Mouse (Mus musculus) CH12.LX (cell line): ENCODE measurements at regions not wholly inside any gene's neighbourhood (a gene's known extent, or its start where the extent isn't known, plus 50 kb on each side); places are given as distances from the start of the nearest gene placed in this dataset.

ENCODE experiments used
- DNase-seq: peaks from one replicate; pipeline ENCODE4 v3.0.0-alpha.2; 2013; ENCODE audit errors: extremely low read depth
- H3K27ac ChIP-seq: 2 replicates; pipeline ENCODE4 v1.5.1; 2012; ENCODE audit warnings: low read depth, mild to moderate bottlenecking, control low read depth, moderate library complexity; ENCODE audit not compliant: insufficient read depth
- H3K27me3 ChIP-seq: replicated peaks from 2 replicates; pipeline ENCODE3; 2012; ENCODE audit warnings: inconsistent platforms
- H3K36me3 ChIP-seq, 2 experiments: replicated peaks in 1 of 2; 2 replicates each; pipeline versions ENCODE3 to v1.6.1; 2012; ENCODE audit warnings: inconsistent platforms in 1 of 2, low read length in 1 of 2, mild to moderate bottlenecking in 1 of 2, mixed read lengths in 1 of 2, moderate library complexity in 1 of 2; ENCODE audit not compliant: control insufficient read depth in 1 of 2, insufficient read depth in 1 of 2
- H3K4me1 ChIP-seq, 2 experiments: 2 replicates each; pipeline ENCODE4 v1.6.1; 2012; ENCODE audit warnings: inconsistent platforms in 1 of 2, moderate library complexity in 1 of 2; ENCODE audit not compliant: insufficient read depth in 2 of 2, control insufficient read depth in 1 of 2
- H3K4me2 ChIP-seq: 2 replicates; pipeline ENCODE4 v1.6.1; 2012; ENCODE audit warnings: low read depth, mild to moderate bottlenecking, control low read depth; ENCODE audit not compliant: poor library complexity, insufficient read depth, severe bottlenecking
- H3K4me3 ChIP-seq, 3 experiments: fragments of 150-350 bp in 1 of 3; sonication (generic) in 1 of 3; replicated peaks in 1 of 3; 2 replicates each; pipeline versions ENCODE3 to v1.5.1; 2011 to 2012; ENCODE audit warnings: low read depth in 2 of 3, low read length in 2 of 3, mild to moderate bottlenecking in 2 of 3, moderate library complexity in 2 of 3, control low read depth in 1 of 3, improper control_type of control experiment in 1 of 3, inconsistent platforms in 1 of 3, mixed read lengths in 1 of 3; ENCODE audit not compliant: poor library complexity in 1 of 3
- H3K79me2 ChIP-seq: replicated peaks from 2 replicates; pipeline ENCODE4 v1.6.1; 2012; ENCODE audit warnings: mild to moderate bottlenecking, moderate library complexity; ENCODE audit not compliant: control insufficient read depth, poor library complexity, insufficient read depth, severe bottlenecking; ENCODE audit errors: extremely low read depth
- H3K9ac ChIP-seq: 2 replicates; pipeline ENCODE4 v1.6.1; 2012; ENCODE audit warnings: low read depth, mild to moderate bottlenecking, control low read depth, moderate library complexity; ENCODE audit not compliant: insufficient read depth
- H3K9me3 ChIP-seq: replicated peaks from 2 replicates; pipeline ENCODE3; 2012; ENCODE audit warnings: low read length, inconsistent platforms, mixed read lengths
- CHD1 ChIP-seq: IDR thresholded peaks from 2 replicates; pipeline ENCODE4 v1.6.1; 2012; ENCODE audit warnings: low read depth, low read length, improper control_type of control experiment, inconsistent platforms
- CHD2 ChIP-seq: IDR thresholded peaks from 2 replicates; pipeline ENCODE4 v1.6.1; 2011; ENCODE audit warnings: low read length, improper control_type of control experiment
- EP300 ChIP-seq: IDR thresholded peaks from 2 replicates; pipeline ENCODE4 v1.6.1; 2011; ENCODE audit warnings: low read length, improper control_type of control experiment
- GABPA ChIP-seq: IDR thresholded peaks from 2 replicates; pipeline ENCODE4 v1.6.1; 2012; ENCODE audit warnings: low read depth, low read length, improper control_type of control experiment, inconsistent platforms; ENCODE audit not compliant: insufficient replicate concordance
- HCFC1 ChIP-seq: IDR thresholded peaks from 2 replicates; pipeline ENCODE4 v1.6.1; 2012; ENCODE audit warnings: low read depth, mild to moderate bottlenecking, inconsistent platforms, low read length, improper control_type of control experiment
- IRF4 ChIP-seq: IDR thresholded peaks from 2 replicates; pipeline ENCODE4 v1.6.1; 2014; ENCODE audit warnings: low read depth, mild to moderate bottlenecking, inconsistent platforms, low read length, improper control_type of control experiment
- JUN ChIP-seq: IDR thresholded peaks from 2 replicates; pipeline ENCODE4 v1.6.1; 2011; ENCODE audit warnings: low read depth, mild to moderate bottlenecking, low read length, improper control_type of control experiment, moderate library complexity; ENCODE audit not compliant: insufficient read depth
- MAX ChIP-seq: IDR thresholded peaks from 2 replicates; pipeline ENCODE4 v1.6.1; 2011; ENCODE audit warnings: low read length, improper control_type of control experiment
- MEF2A ChIP-seq: IDR thresholded peaks from 2 replicates; pipeline ENCODE4 v1.6.1; 2014; ENCODE audit warnings: low read depth, mild to moderate bottlenecking, inconsistent platforms, low read length, improper control_type of control experiment, borderline replicate concordance
- MYC ChIP-seq: IDR thresholded peaks from 2 replicates; pipeline ENCODE4 v1.6.1; 2011; ENCODE audit warnings: low read depth, mild to moderate bottlenecking, improper control_type of control experiment, low read length
- NELFE ChIP-seq: IDR thresholded peaks from 2 replicates; pipeline ENCODE4 v1.6.1; 2011; ENCODE audit warnings: low read depth, low read length, improper control_type of control experiment
- PAX5 ChIP-seq: IDR thresholded peaks from 2 replicates; pipeline ENCODE4 v1.6.1; 2012; ENCODE audit warnings: low read length, inconsistent platforms, mixed read lengths
- POLR2A ChIP-seq: IDR thresholded peaks from 2 replicates; pipeline ENCODE4 v1.6.1; 2011; ENCODE audit warnings: low read depth, mild to moderate bottlenecking, improper control_type of control experiment, low read length
- POLR2AphosphoS2 ChIP-seq: IDR thresholded peaks from 2 replicates; pipeline ENCODE4 v1.6.1; 2011; ENCODE audit warnings: low read depth, low read length, improper control_type of control experiment
- RAD21 ChIP-seq: IDR thresholded peaks from 2 replicates; pipeline ENCODE4 v1.6.1; 2011; ENCODE audit warnings: low read depth, mild to moderate bottlenecking, low read length, improper control_type of control experiment, moderate library complexity
- RCOR1 ChIP-seq: conservative IDR thresholded peaks from 2 replicates; pipeline ENCODE4 v1.6.1; 2012; ENCODE audit warnings: low read depth, mild to moderate bottlenecking, inconsistent platforms, low read length, improper control_type of control experiment
- SIN3A ChIP-seq: IDR thresholded peaks from 2 replicates; pipeline ENCODE4 v1.6.1; 2012; ENCODE audit warnings: low read length, improper control_type of control experiment, inconsistent platforms
- SMC3 ChIP-seq: IDR thresholded peaks from 2 replicates; pipeline ENCODE4 v1.6.1; 2011; ENCODE audit warnings: low read depth, low read length, improper control_type of control experiment
- TBP ChIP-seq: conservative IDR thresholded peaks from 2 replicates; pipeline ENCODE4 v1.6.1; 2011; ENCODE audit warnings: low read depth, low read length, improper control_type of control experiment
- USF1 ChIP-seq: IDR thresholded peaks from 2 replicates; pipeline ENCODE4 v1.6.1; 2014; ENCODE audit warnings: low read depth, mild to moderate bottlenecking, inconsistent platforms, low read length, improper control_type of control experiment
- ZC3H11A ChIP-seq: IDR thresholded peaks from 2 replicates; pipeline ENCODE4 v1.6.1; 2012; ENCODE audit warnings: low read depth, mild to moderate bottlenecking, inconsistent platforms, low read length, improper control_type of control experiment
- ZMIZ1 ChIP-seq: IDR thresholded peaks from 2 replicates; pipeline ENCODE4 v1.6.1; 2012; ENCODE audit warnings: low read depth, mild to moderate bottlenecking, inconsistent platforms, low read length, improper control_type of control experiment
- dilution Hi-C: fragments of 300-500 bp; cut with MboI; formaldehyde crosslinking; loops from 2 replicates; pipeline ENCODE4 v1.14.3; 2020; ENCODE audit warnings: low sequenced_read_pairs; ENCODE audit not compliant: extremely low pct_unique_long_range_greater_than_20kb, extremely low pct_ligation_motif_present
- in situ Hi-C: fragments of 300-500 bp; cut with MboI; formaldehyde crosslinking; loops from 3 replicates; pipeline ENCODE4 v1.14.3; 2019; ENCODE audit warnings: low sequenced_read_pairs, low pct_ligation_motif_present, low pct_unique_long_range_greater_than_20kb, mixed read lengths

DNA sequence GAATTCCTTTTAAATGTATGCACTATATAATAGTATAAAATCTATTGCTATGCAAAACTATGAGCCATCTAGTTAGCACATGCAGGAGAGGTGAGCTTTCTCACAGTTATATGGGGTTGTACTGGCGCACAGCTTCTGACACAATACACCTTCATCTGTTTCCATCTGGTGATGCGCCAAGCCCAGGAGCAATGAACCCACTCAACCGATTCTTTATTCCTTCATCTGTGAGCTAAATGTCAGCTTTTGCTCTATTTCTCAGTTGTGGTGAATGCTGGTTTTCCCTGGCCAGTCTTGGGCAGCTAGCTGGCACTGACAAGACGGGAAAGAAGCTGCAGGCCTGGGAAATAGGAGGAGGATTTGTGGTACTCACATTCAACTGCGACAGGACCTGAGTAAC lies 225.4 kb downstream of the Gm19410 start:
- H3K27ac ChIP-seq, result no peak overlapping the region
- peaks cover 3% of the 10 kb centered on the region for H3K9me3 ChIP-seq
- H3K79me2 ChIP-seq, result no peaks in the 10 kb centered on the region
- H3K9ac ChIP-seq, result no peak overlapping the region
- no peaks in the 10 kb centered on the region for H3K27me3 ChIP-seq
- no peak for DNase-seq
- no peaks in the 10 kb centered on the region for H3K36me3 ChIP-seq
- H3K4me1 ChIP-seq, result peaks cover 0 to 3% of the 10 kb centered on the region in 2 experiments; a peak in 1 of 4 replicates
- H3K4me2 ChIP-seq, result no peak overlapping the region
- no peak overlapping the region for H3K4me3 ChIP-seq
- TF ChIP-seq MAX (no peak), POLR2AphosphoS2 (no peak), RCOR1 (no peak), PAX5 (no peak), GABPA (no peak), CHD2 (no peak), MYC (no peak)
- dilution Hi-C loops (no loop called here), in situ Hi-C loops (no loop called here)

DNA sequence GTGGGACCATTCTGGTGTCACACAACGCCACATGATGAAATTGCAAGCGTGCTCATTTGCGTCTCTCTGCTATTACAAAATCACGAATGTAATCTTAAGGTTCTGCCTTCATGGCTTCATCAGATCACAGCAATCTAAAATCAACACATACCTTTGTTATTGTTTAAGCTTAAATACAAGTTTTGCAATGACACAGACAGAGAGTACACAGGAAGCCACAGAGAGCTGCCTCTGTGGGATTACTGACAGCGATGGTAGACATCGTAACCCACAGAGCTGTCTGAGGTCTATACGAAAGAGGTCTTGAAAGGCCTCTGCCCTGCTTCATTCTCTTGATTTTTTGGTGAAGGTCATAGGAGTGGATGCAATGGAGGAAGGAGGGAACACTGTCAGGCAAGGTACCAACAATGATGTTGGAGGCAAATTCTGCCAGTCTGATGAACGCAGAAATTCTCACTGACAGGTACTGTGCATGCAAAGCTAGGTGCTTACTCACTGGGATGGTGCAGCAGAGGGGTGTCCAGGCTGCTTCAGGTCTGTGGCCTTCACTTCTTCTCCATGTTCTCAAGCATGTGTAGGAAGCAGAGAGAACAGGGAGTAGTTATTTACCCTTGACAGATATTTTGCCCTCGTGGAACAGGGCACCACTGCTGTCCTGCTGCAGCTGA lies 226.5 kb downstream of the Gm19410 start:
- DNase-seq, result no peak
- H3K9ac ChIP-seq, result no peak overlapping the region
- H3K4me1 ChIP-seq, result peaks cover 0 to 3% of the 10 kb centered on the region in 2 experiments; a peak in 1 of 4 replicates
- no peak overlapping the region for H3K4me2 ChIP-seq
- no peaks in the 10 kb centered on the region for H3K79me2 ChIP-seq
- no peaks in the 10 kb centered on the region for H3K36me3 ChIP-seq
- in situ Hi-C loops (no loop called here), dilution Hi-C loops (no loop called here)
- no peak overlapping the region for H3K27ac ChIP-seq
- H3K27me3 ChIP-seq, result no peaks in the 10 kb centered on the region
- no peak overlapping the region for H3K4me3 ChIP-seq
- H3K9me3 ChIP-seq, result peaks cover 3% of the 10 kb centered on the region
- TF ChIP-seq RCOR1 (no peak), MYC (no peak), EP300 (no peak), IRF4 (no peak), USF1 (no peak), RAD21 (no peak), ZMIZ1 (no peak), NELFE (no peak), ZC3H11A (no peak), SMC3 (no peak), HCFC1 (no peak), JUN (no peak), POLR2A (no peak), MEF2A (no peak), CHD1 (no peak), POLR2AphosphoS2 (no peak), TBP (no peak), SIN3A (no peak)
